Mouse (Mus musculus) cerebellum, adult 2 months (tissue): ENCODE results near the gene Pacs2. TPM values are rescaled to one million over a fixed set of nuclear protein-coding genes. Genes with fewer than 3 reads are reported as not detected.

ENCODE experiments used
- DNase-seq, 2 experiments: peaks; one replicate each; pipeline ENCODE4 v3.0.0; 2021
- H3K27ac ChIP-seq: fragments of 200-500 bp; 2 replicates; pipeline ENCODE4 v1.5.1; 2012; ENCODE audit warnings: low read length, control low read depth, inconsistent platforms; ENCODE audit not compliant: insufficient read depth
- H3K27me3 ChIP-seq: fragments of 200-500 bp; 2 replicates; pipeline ENCODE4 v1.6.1; 2012; ENCODE audit warnings: inconsistent platforms, mild to moderate bottlenecking, low read length, moderate library complexity; ENCODE audit not compliant: control insufficient read depth, insufficient read depth
- H3K4me1 ChIP-seq: fragments of 200-500 bp; 2 replicates; pipeline ENCODE4 v1.6.1; 2011; ENCODE audit warnings: low read length; ENCODE audit not compliant: control insufficient read depth, insufficient read depth
- H3K4me3 ChIP-seq: fragments of 200-500 bp; replicated peaks from 2 replicates; pipeline ENCODE3; 2011; ENCODE audit warnings: mild to moderate bottlenecking, low read depth, low read length, control low read depth; ENCODE audit not compliant: insufficient read depth
- CTCF ChIP-seq: fragments of 200-500 bp; IDR thresholded peaks from 2 replicates; pipeline ENCODE4 v1.5.1; 2011; ENCODE audit warnings: low read depth, mild to moderate bottlenecking, control low read depth, low read length, moderate library complexity, borderline replicate concordance; ENCODE audit not compliant: insufficient read depth
- POLR2A ChIP-seq: fragments of 200-500 bp; IDR thresholded peaks from 2 replicates; pipeline ENCODE4 v1.6.1; 2011; ENCODE audit warnings: low read length, control low read depth, borderline replicate concordance; ENCODE audit not compliant: insufficient read depth
- WGBS: fragments of 180-500 bp; shearing (Covaris S2); methylation state at CpG from one replicate; pipeline ENCODE4 v1.1.7; 2018; 5-methylcytosine and 5-hydroxymethylcytosine counted together
- polyA plus RNA-seq: library from polyadenylated mRNA; depleted of rRNA; stranded (reverse); fragments of >200 nt; gene quantifications from 2 replicates; pipeline ENCODE4 v1.2.3, GENCODE M21; 2012

Gene Pacs2
- polyA plus RNA-seq, 1 experiment = 151 TPM

DNA sequence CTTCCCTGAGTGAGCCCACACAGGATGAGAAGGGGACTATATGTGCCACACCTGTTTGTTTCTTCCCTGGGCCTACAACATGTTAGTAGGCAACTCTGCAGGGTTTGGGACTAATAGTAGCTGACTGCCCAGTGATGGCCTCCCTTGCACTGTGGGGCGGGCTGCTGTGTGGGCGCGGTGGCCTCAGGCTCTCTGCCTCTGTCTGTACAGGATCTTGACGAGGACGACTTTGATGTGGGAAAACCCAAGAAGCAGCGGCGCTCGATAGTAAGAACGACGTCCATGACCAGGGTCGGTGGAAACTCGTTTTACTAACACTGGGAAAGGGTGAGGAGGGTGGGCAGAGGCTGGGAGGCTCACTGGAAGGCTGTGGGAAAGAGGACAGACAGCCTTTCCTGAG is 36.4 kb downstream of the Pacs2 start:
- WGBS = 93% methylated on average over 12 of the region's 12 CpGs
- TF ChIP-seq CTCF (no peak), POLR2A (no peak)
- no peaks in the 10 kb centered on the region for H3K27me3 ChIP-seq
- H3K27ac ChIP-seq = no peak overlapping the region
- no peak overlapping the region for H3K4me3 ChIP-seq
- DNase-seq = no peak
- peaks cover 3% of the 10 kb centered on the region for H3K4me1 ChIP-seq

- no peak overlapping the region for H3K27ac ChIP-seq
- WGBS = 61% methylated on average over 9 of the region's 9 CpGs
- H3K27me3 ChIP-seq = no peaks in the 10 kb centered on the region
- H3K4me3 ChIP-seq = no peak overlapping the region
- DNase-seq = no peak
- TF ChIP-seq POLR2A (no peak), CTCF (no peak)
- peaks cover 3% of the 10 kb centered on the region for H3K4me1 ChIP-seq
Observed at GRCm38 (mm10) chr12:113051628-113052403, 37.5 kb downstream of the Pacs2 start.

DNA sequence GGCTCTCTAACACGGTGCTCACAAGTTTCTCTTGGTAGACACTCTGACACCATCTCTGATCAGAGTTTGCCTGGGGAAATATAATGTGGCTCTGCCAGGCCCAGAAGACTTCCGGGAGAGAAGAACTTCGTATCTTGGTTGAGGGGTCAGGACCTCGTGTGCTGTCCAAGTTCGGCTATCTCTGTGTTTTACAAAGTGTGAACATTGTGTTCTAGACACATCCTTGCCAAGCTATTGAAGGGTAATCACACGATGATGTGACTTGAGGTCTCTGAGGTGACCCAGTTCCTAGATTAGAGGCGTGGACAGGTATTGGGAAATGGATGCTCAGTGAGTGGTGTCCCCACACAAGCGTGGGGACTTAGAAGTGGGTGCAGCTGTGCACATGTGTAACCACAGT is 41.8 kb downstream of the Pacs2 start:
- TF ChIP-seq CTCF (no peak), POLR2A (no peak)
- no peak for DNase-seq
- Histone ChIP-seq H3K4me3 (no peak overlapping the region), H3K4me1 (no peaks in the 10 kb centered on the region), H3K27me3 (no peaks in the 10 kb centered on the region), H3K27ac (no peak overlapping the region)
- WGBS = 92% methylated on average over 8 of the region's 8 CpGs

DNA sequence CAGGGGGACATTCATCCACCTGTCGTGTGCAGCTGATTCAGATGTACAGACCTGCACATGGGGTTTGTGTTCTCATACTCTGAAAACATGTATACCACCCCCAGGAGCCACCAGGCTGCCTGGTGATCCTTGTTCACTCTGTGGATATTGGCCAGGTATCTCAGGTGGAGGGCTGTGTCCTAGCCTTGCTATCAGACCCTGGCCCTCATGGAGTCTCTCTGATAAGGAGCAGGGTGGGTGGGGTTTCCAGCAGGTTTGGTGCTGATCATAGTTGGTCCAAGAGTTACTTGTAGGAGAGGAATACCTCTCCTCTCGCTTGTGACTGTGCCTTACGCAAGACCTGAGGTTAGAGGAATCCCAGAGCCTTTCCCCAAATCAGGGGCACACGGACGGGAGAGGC is 45.9 kb downstream of the Pacs2 start:
- 92% methylated on average over 5 of the region's 5 CpGs for WGBS
- TF ChIP-seq CTCF (no peak), POLR2A (no peak)
- H3K27me3 ChIP-seq = no peaks in the 10 kb centered on the region
- no peak for DNase-seq
- H3K27ac ChIP-seq = no peak overlapping the region
- no peak overlapping the region for H3K4me3 ChIP-seq
- no peaks in the 10 kb centered on the region for H3K4me1 ChIP-seq

- H3K4me1 ChIP-seq = peaks cover 5% of the 10 kb centered on the region
- H3K27ac ChIP-seq = no peak overlapping the region
- WGBS = 87% methylated on average over 9 of the region's 9 CpGs
- no peak for DNase-seq
- TF ChIP-seq CTCF (no peak), POLR2A (no peak)
- H3K27me3 ChIP-seq = no peaks in the 10 kb centered on the region
- no peak overlapping the region for H3K4me3 ChIP-seq
Observed at GRCm38 (mm10) chr12:113061606-113062005, 47.3 kb downstream of the Pacs2 start.

DNA sequence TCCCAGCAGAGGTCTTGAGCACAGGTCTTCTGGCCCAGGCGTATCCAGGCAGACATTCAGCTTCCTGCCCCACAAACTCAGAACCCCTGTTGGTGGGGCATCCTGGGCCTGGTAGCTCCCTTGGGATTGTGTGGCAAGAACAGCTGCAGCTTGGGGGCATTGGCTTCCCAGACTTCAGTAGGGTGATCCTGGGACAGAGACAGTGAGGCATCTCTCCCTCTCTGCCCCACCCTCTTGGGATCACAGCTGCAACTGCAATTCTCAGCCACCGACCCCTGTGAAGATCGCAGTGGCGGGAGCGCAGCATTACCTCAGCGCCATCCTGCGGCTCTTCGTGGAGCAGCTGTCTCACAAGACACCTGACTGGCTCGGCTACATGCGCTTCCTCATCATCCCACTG is 47.9 kb downstream of the Pacs2 start:
- Histone ChIP-seq H3K27me3 (no peaks in the 10 kb centered on the region), H3K4me3 (no peak overlapping the region), H3K4me1 (peaks cover 10% of the 10 kb centered on the region), H3K27ac (no peak overlapping the region)
- TF ChIP-seq CTCF = no peak
- TF ChIP-seq POLR2A = no peak
- 75% methylated on average over 10 of the region's 10 CpGs for WGBS
- DNase-seq = no peak

DNA sequence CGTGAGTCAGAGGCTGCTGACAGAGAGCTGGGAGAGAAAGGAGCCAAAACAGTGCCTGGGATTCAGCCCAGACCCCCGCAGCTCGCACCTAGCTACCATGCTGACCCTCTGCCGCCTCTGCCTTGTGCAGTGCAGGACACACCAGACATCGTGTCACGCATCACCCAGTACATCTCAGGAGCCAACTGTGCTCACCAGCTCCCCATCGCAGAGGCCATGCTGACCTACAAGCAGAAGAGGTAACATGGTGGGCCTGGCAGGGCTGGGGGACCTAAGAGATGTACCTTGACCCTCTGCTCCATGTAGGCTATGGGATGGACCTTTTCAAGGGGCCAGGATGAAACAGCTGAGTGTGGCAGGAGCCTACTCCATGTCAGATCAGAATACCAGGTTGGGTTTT is 49.4 kb downstream of the Pacs2 start:
- no peak overlapping the region for H3K4me3 ChIP-seq
- no peak for DNase-seq
- H3K27me3 ChIP-seq = no peaks in the 10 kb centered on the region
- H3K4me1 ChIP-seq = peaks cover 15% of the 10 kb centered on the region
- H3K27ac ChIP-seq = no peak overlapping the region
- TF ChIP-seq CTCF (no peak), POLR2A (no peak)
- 87% methylated on average over 7 of the region's 7 CpGs for WGBS

DNA sequence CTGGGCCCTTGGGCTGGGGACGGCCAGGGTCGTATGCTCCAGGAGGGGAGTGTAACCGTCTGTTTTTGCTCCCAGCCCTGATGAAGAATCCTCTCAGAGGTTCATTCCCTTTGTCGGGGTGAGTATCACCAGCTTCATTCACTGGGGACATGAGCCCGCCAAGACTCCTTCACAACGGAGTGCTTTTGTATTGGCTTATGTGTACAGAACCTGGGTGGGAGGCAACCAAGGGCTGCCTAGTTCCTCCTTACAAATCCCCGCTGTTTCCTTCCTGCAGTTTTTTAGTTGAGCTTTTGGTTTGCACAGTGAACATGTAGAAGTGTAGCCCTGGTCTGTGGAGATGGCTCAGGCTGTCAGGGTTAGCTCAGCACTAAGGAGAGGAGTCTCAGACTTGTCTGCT is 53.7 kb downstream of the Pacs2 start:
- peaks cover 20% of the 10 kb centered on the region for H3K4me1 ChIP-seq
- 83% methylated on average over 7 of the region's 7 CpGs for WGBS
- H3K27me3 ChIP-seq = no peaks in the 10 kb centered on the region
- DNase-seq = no peak
- no peak overlapping the region for H3K27ac ChIP-seq
- no peak overlapping the region for H3K4me3 ChIP-seq
- no peak for TF ChIP-seq POLR2A
- TF ChIP-seq CTCF = no peak

DNA sequence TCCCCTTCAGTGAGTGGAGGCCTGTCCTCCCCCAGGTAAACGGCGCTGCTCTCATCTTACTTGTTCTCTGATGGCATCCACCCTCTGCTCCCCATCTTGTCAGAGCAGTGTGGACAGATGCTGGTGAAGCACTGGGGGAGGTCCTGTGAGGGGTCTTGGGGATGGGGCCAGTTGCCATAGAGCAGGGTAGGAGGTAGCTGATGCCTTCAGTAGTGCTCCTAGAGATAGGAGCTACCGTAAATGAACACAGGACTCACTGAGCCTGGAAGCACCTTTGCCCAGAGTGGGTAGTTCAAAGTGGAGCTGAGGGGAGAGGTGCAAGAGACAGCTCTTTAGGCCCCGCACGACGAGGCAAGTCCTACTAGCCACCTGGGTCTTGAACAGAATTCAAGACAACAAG is 55.1 kb downstream of the Pacs2 start:
- TF ChIP-seq CTCF (no peak), POLR2A (no peak)
- Histone ChIP-seq H3K27ac (no peak overlapping the region), H3K4me1 (peaks cover 20% of the 10 kb centered on the region), H3K4me3 (no peak overlapping the region), H3K27me3 (no peaks in the 10 kb centered on the region)
- DNase-seq = no peak
- 95% methylated on average over 6 of the region's 6 CpGs for WGBS
